Mouse (Mus musculus): ENCODE data around the gene Gm20388.
A peak's percentile ranks its signal among the peaks of the same experiment; 100 is the strongest.

DNA sequence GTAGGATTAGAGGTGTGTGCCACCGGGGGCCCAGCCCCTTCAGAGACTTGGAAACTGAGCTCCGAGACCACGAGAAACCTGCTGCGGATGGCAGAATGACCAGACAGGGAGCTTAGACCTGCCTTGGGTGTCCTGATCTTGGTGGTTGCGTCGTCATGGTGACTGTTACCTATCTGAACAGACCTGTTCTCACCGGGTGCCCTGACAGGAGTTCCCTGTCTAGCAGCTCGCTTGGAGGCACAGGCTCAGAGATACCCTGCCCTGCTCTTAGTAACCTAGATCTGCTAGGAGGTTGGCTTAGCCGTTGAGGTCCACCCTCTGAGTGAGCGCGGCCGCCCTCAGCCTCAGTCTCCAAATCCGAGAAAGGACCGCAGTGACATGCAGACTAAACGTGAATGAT, 609.6 kb downstream of the Gm20388 start:
- TF ChIP-seq CTCF (IDR thresholded peaks at IDR 0.05; ENCODE audit: low read depth) (no peak), EP300 (optimal IDR thresholded peaks at IDR 0.05) (peak; percentile 61)
